Mouse (Mus musculus) hematopoietic stem cell, adult 5-6 weeks (primary cell): Measurements from ENCODE around the gene Lifr. TPM values are rescaled to one million over a fixed set of nuclear protein-coding genes. Genes with fewer than 3 reads are reported as not detected.

ENCODE experiments used
- ATAC-seq, 2 experiments: fragments of 125-278 bp in 1 of 2; replicated peaks in 1 of 2; 2 replicates each; pipeline ENCODE4 v1.8.0; 2016 to 2017; ENCODE audit warnings: inconsistent platforms in 2 of 2, mild to moderate bottlenecking in 2 of 2, moderate number of reproducible peaks in 2 of 2, low read depth in 1 of 2, moderate TSS enrichment in 1 of 2; ENCODE audit not compliant: low FRiP score in 2 of 2, poor library complexity in 2 of 2, severe bottlenecking in 2 of 2, insufficient read depth in 1 of 2, low TSS enrichment in 1 of 2
- total RNA-seq: library from RNA; stranded (forward); fragments of 172-1452, 232-1000 nt; gene quantifications from 2 replicates; pipeline ENCODE4 v1.2.3, GENCODE M21; 2017

The Lifr gene
- total RNA-seq, 1 experiment from 2014 or later, result 0.30 TPM

GRCm38 (mm10) chr15:7203606-7204330 is 113.4 kb downstream of the Lifr start:
- ATAC-seq, result no peak

- ATAC-seq, result no peak
These were observed 114.5 kb downstream of the Lifr start for GRCm38 (mm10) chr15:7204917-7205316.

- no peak for ATAC-seq
These were observed 115.7 kb downstream of the Lifr start for GRCm38 (mm10) chr15:7206110-7206509.

- no peak for ATAC-seq
These were observed 116.9 kb downstream of the Lifr start for GRCm38 (mm10) chr15:7207292-7207691.

GRCm38 (mm10) chr15:7208180-7208579 is 117.8 kb downstream of the Lifr start:
- ATAC-seq, result no peak

- no peak for ATAC-seq
These were observed 123.3 kb downstream of the Lifr start for GRCm38 (mm10) chr15:7213683-7214082.

- ATAC-seq, result no peak
These were observed 125.4 kb downstream of the Lifr start for GRCm38 (mm10) chr15:7215845-7216244.

- ATAC-seq, result peak; percentile 95 to 96
These were observed 126.3 kb downstream of the Lifr start for GRCm38 (mm10) chr15:7216581-7217272.

GRCm38 (mm10) chr15:7217273-7217598 is 126.8 kb downstream of the Lifr start:
- peak in 1 of 2 experiments; percentile 8; a peak in 1 of 4 replicates for ATAC-seq

- no peak for ATAC-seq
These were observed 132.4 kb downstream of the Lifr start for GRCm38 (mm10) chr15:7222809-7223208.

- no peak for ATAC-seq
These were observed 133.8 kb downstream of the Lifr start for GRCm38 (mm10) chr15:7224151-7224775.

- peak; percentile 67 to 86 for ATAC-seq
These were observed 135.8 kb downstream of the Lifr start for GRCm38 (mm10) chr15:7226225-7226624.

GRCm38 (mm10) chr15:7233393-7234090 is 143.1 kb downstream of the Lifr start:
- ATAC-seq, result no peak

- no peak for ATAC-seq
These were observed 149.5 kb downstream of the Lifr start for GRCm38 (mm10) chr15:7239904-7240303.

GRCm38 (mm10) chr15:7240950-7241349 is 150.5 kb downstream of the Lifr start:
- no peak for ATAC-seq

GRCm38 (mm10) chr15:7242161-7242850 is 151.9 kb downstream of the Lifr start:
- peak; percentile 67 to 70 for ATAC-seq
